Mouse (Mus musculus) bone marrow, adult 2 months (tissue): ENCODE data around the gene Acadl.

Experiments used
- CTCF ChIP-seq: fragments of 200-500 bp; IDR thresholded peaks from 2 replicates; pipeline ENCODE4 v1.5.1; 2011; ENCODE audit warnings: low read length, control low read depth; ENCODE audit not compliant: control insufficient read depth, insufficient read depth
- POLR2A ChIP-seq: fragments of 200-500 bp; IDR thresholded peaks from 2 replicates; pipeline ENCODE4 v1.6.1; 2011; ENCODE audit warnings: low read depth, mild to moderate bottlenecking, control low read depth, low read length, borderline replicate concordance; ENCODE audit not compliant: control insufficient read depth

DNA sequence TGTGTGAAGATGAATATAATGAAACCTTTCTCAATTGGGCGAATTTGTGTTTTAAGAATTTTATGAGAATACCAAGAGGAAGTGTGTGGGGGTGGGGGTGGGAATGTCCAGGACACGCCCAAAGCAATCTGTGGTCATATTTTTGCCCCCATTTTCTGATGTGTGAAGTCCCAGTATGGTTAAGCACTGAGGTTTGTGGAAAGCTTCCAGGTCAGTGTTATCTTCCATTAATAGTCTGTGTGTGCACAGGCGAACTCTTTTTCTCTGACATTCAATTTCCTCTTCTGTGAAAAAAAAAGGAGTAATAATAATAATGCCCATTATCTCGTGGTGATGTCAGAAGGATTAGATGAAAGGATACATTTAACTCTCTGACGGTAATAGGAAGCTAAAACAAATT is 33.5 kb upstream of the Acadl start:
- no peak for TF ChIP-seq POLR2A
- TF ChIP-seq CTCF = no peak
